Mouse (Mus musculus): ENCODE measurements at regions not wholly inside any gene's neighbourhood (a gene's known extent, or its start where the extent isn't known, plus 50 kb on each side); places are given as distances from the start of the nearest gene placed in this dataset.
"Not testable (repeated sequence)": the region's sequence is repeated elsewhere in the genome, so short reads cannot be mapped to it uniquely, and the experiment has no call there.

- 73% methylated on average over 3 of the region's 3 CpGs for WGBS
- ATAC-seq: no peak
Measured at GRCm38 (mm10) chr17:16444562-16444961, 613.7 kb upstream of the Rgmb start.

GRCm38 (mm10) chr17:16395193-16395612, 564.4 kb upstream of the Rgmb start:
- no peak overlapping the region for H3K4me3 ChIP-seq (ENCODE audit: low read length)
- no peaks in the 10 kb centered on the region for H3K27me3 ChIP-seq (replicated peaks; ENCODE audit: control insufficient read depth, insufficient read depth, low read length)
- no peak overlapping the region for H3K4me2 ChIP-seq (ENCODE audit: low read length)
- H3K4me1 ChIP-seq (ENCODE audit: control insufficient read depth, insufficient read depth, low read depth, low read length): no peaks in the 10 kb centered on the region
- no peak for ATAC-seq
- no peaks in the 10 kb centered on the region for H3K36me3 ChIP-seq (ENCODE audit: control insufficient read depth, insufficient read depth, low read length)
- no peaks in the 10 kb centered on the region for H3K9me3 ChIP-seq (ENCODE audit: control insufficient read depth, low read length)
- H3K9ac ChIP-seq (ENCODE audit: low read depth, low read length): no peak overlapping the region
- no peak overlapping the region for H3K27ac ChIP-seq (ENCODE audit: low read depth, low read length)

More at GRCm38 (mm10) chr17:16444562-16444961, 613.7 kb upstream of the Rgmb start:
- Histone ChIP-seq H3K4me2 (ENCODE audit: low read length) (no peak overlapping the region), H3K36me3 (ENCODE audit: control insufficient read depth, insufficient read depth, low read length) (no peaks in the 10 kb centered on the region), H3K9ac (ENCODE audit: low read depth, low read length) (no peak overlapping the region), H3K9me3 (ENCODE audit: control insufficient read depth, low read length) (no peaks in the 10 kb centered on the region), H3K4me1 (ENCODE audit: control insufficient read depth, insufficient read depth, low read depth, low read length) (no peaks in the 10 kb centered on the region), H3K4me3 (ENCODE audit: low read length) (no peak overlapping the region), H3K27ac (ENCODE audit: low read depth, low read length) (no peak overlapping the region), H3K27me3 (replicated peaks; ENCODE audit: control insufficient read depth, insufficient read depth, low read length) (no peaks in the 10 kb centered on the region)

GRCm38 (mm10) chr17:16374855-16375221, 544.0 kb upstream of the Rgmb start:
- H3K27ac ChIP-seq (ENCODE audit: low read depth, low read length); H3K4me3 ChIP-seq (ENCODE audit: low read length); H3K36me3 ChIP-seq (ENCODE audit: control insufficient read depth, insufficient read depth, low read length); ATAC-seq; H3K9ac ChIP-seq (ENCODE audit: low read depth, low read length); H3K4me2 ChIP-seq (ENCODE audit: low read length); H3K4me1 ChIP-seq (ENCODE audit: control insufficient read depth, insufficient read depth, low read depth, low read length); H3K27me3 ChIP-seq (replicated peaks; ENCODE audit: control insufficient read depth, insufficient read depth, low read length); H3K9me3 ChIP-seq (ENCODE audit: control insufficient read depth, low read length): not testable (repeated sequence)
- 95% methylated on average over 2 of the region's 2 CpGs for WGBS

GRCm38 (mm10) chr17:16374119-16374854, 543.4 kb upstream of the Rgmb start:
- H3K4me3 ChIP-seq (ENCODE audit: low read length); H3K36me3 ChIP-seq (ENCODE audit: control insufficient read depth, insufficient read depth, low read length); H3K4me1 ChIP-seq (ENCODE audit: control insufficient read depth, insufficient read depth, low read depth, low read length); H3K9me3 ChIP-seq (ENCODE audit: control insufficient read depth, low read length); H3K4me2 ChIP-seq (ENCODE audit: low read length); H3K9ac ChIP-seq (ENCODE audit: low read depth, low read length); ATAC-seq; H3K27me3 ChIP-seq (replicated peaks; ENCODE audit: control insufficient read depth, insufficient read depth, low read length); H3K27ac ChIP-seq (ENCODE audit: low read depth, low read length): not testable (repeated sequence)
- WGBS: 59% methylated on average over 4 of the region's 5 CpGs

- H3K4me1 ChIP-seq (ENCODE audit: control insufficient read depth, insufficient read depth, low read depth, low read length): no peaks in the 10 kb centered on the region
- H3K9ac ChIP-seq (ENCODE audit: low read depth, low read length): no peak overlapping the region
- H3K27ac ChIP-seq (ENCODE audit: low read depth, low read length): no peak overlapping the region
- no peak overlapping the region for H3K4me2 ChIP-seq (ENCODE audit: low read length)
- no peaks in the 10 kb centered on the region for H3K9me3 ChIP-seq (ENCODE audit: control insufficient read depth, low read length)
- H3K36me3 ChIP-seq (ENCODE audit: control insufficient read depth, insufficient read depth, low read length): no peaks in the 10 kb centered on the region
- H3K4me3 ChIP-seq (ENCODE audit: low read length): no peak overlapping the region
- H3K27me3 ChIP-seq (replicated peaks; ENCODE audit: control insufficient read depth, insufficient read depth, low read length): no peaks in the 10 kb centered on the region
- 74% methylated on average over 1 of the region's 1 CpGs for WGBS
- no peak for ATAC-seq
Measured at GRCm38 (mm10) chr17:16372976-16373375, 542.1 kb upstream of the Rgmb start.

GRCm38 (mm10) chr17:16344061-16344460, 513.2 kb upstream of the Rgmb start:
- H3K4me2 ChIP-seq (ENCODE audit: low read length): no peak overlapping the region
- no peak for ATAC-seq
- H3K36me3 ChIP-seq (ENCODE audit: control insufficient read depth, insufficient read depth, low read length): no peaks in the 10 kb centered on the region
- no peaks in the 10 kb centered on the region for H3K27me3 ChIP-seq (replicated peaks; ENCODE audit: control insufficient read depth, insufficient read depth, low read length)
- H3K9me3 ChIP-seq (ENCODE audit: control insufficient read depth, low read length): no peaks in the 10 kb centered on the region
- WGBS: 61% methylated on average over 2 of the region's 2 CpGs
- H3K4me1 ChIP-seq (ENCODE audit: control insufficient read depth, insufficient read depth, low read depth, low read length): no peaks in the 10 kb centered on the region
- no peak overlapping the region for H3K4me3 ChIP-seq (ENCODE audit: low read length)
- no peak overlapping the region for H3K9ac ChIP-seq (ENCODE audit: low read depth, low read length)
- no peak overlapping the region for H3K27ac ChIP-seq (ENCODE audit: low read depth, low read length)

- Histone ChIP-seq H3K9me3 (ENCODE audit: control insufficient read depth, low read length) (no peaks in the 10 kb centered on the region), H3K27me3 (replicated peaks; ENCODE audit: control insufficient read depth, insufficient read depth, low read length) (no peaks in the 10 kb centered on the region), H3K36me3 (ENCODE audit: control insufficient read depth, insufficient read depth, low read length) (no peaks in the 10 kb centered on the region), H3K27ac (ENCODE audit: low read depth, low read length) (no peak overlapping the region), H3K4me3 (ENCODE audit: low read length) (no peak overlapping the region), H3K9ac (ENCODE audit: low read depth, low read length) (no peak overlapping the region), H3K4me1 (ENCODE audit: control insufficient read depth, insufficient read depth, low read depth, low read length) (no peaks in the 10 kb centered on the region), H3K4me2 (ENCODE audit: low read length) (no peak overlapping the region)
- ATAC-seq: no peak
- 89% methylated on average over 4 of the region's 4 CpGs for WGBS
Measured at GRCm38 (mm10) chr17:16342785-16343184, 511.9 kb upstream of the Rgmb start.

- ATAC-seq: no peak
- no peaks in the 10 kb centered on the region for H3K27me3 ChIP-seq (replicated peaks; ENCODE audit: control insufficient read depth, insufficient read depth, low read length)
- WGBS: 60% methylated on average over 5 of the region's 5 CpGs
- no peaks in the 10 kb centered on the region for H3K36me3 ChIP-seq (ENCODE audit: control insufficient read depth, insufficient read depth, low read length)
- no peak overlapping the region for H3K27ac ChIP-seq (ENCODE audit: low read depth, low read length)
- H3K4me1 ChIP-seq (ENCODE audit: control insufficient read depth, insufficient read depth, low read depth, low read length): no peaks in the 10 kb centered on the region
- no peak overlapping the region for H3K4me3 ChIP-seq (ENCODE audit: low read length)
- no peaks in the 10 kb centered on the region for H3K9me3 ChIP-seq (ENCODE audit: control insufficient read depth, low read length)
- H3K4me2 ChIP-seq (ENCODE audit: low read length): no peak overlapping the region
- H3K9ac ChIP-seq (ENCODE audit: low read depth, low read length): no peak overlapping the region
Measured at GRCm38 (mm10) chr17:16339720-16340470, 509.1 kb upstream of the Rgmb start.

GRCm38 (mm10) chr17:16311914-16312313, 481.1 kb upstream of the Rgmb start:
- no peak for ATAC-seq
- H3K9me3 ChIP-seq (ENCODE audit: control insufficient read depth, low read length): no peaks in the 10 kb centered on the region

More at GRCm38 (mm10) chr17:16311914-16312313, 481.1 kb upstream of the Rgmb start:
- 71% methylated on average over 3 of the region's 3 CpGs for WGBS
- Histone ChIP-seq H3K4me3 (ENCODE audit: low read length) (no peak overlapping the region), H3K4me1 (ENCODE audit: control insufficient read depth, insufficient read depth, low read depth, low read length) (no peaks in the 10 kb centered on the region), H3K36me3 (ENCODE audit: control insufficient read depth, insufficient read depth, low read length) (no peaks in the 10 kb centered on the region), H3K27me3 (replicated peaks; ENCODE audit: control insufficient read depth, insufficient read depth, low read length) (no peaks in the 10 kb centered on the region), H3K27ac (ENCODE audit: low read depth, low read length) (no peak overlapping the region), H3K9ac (ENCODE audit: low read depth, low read length) (no peak overlapping the region), H3K4me2 (ENCODE audit: low read length) (no peak overlapping the region)
